Mouse (Mus musculus) gastrocnemius, postnatal 4 days (tissue): ENCODE results near the gene D17Wsu92e. TPM values are rescaled to one million over a fixed set of nuclear protein-coding genes. Genes with fewer than 3 reads are reported as not detected.

Source experiments
- DNase-seq, 2 experiments: peaks; one replicate each; pipeline ENCODE4 v3.0.0; 2021 to 2022; ENCODE audit warnings: low spot score in 2 of 2, mixed read lengths in 2 of 2
- total RNA-seq, 2 experiments: library from RNA; stranded (reverse); gene quantifications; 2 replicates each; pipeline ENCODE4 v1.2.3; 2021

Gene D17Wsu92e
- total RNA-seq, 2 experiments from 2014 or later = 69.7 to 74.0 TPM

- no peak for DNase-seq
These were observed 68.9 kb downstream of the D17Wsu92e start for GRCm38 (mm10) chr17:27751314-27752202.

GRCm38 (mm10) chr17:27750451-27750942, 70.0 kb downstream of the D17Wsu92e start:
- no peak for DNase-seq

GRCm38 (mm10) chr17:27748123-27748522, 72.3 kb downstream of the D17Wsu92e start:
- no peak for DNase-seq

- DNase-seq = no peak
These were observed 74.0 kb downstream of the D17Wsu92e start for GRCm38 (mm10) chr17:27746446-27746845.

GRCm38 (mm10) chr17:27740961-27741360, 79.5 kb downstream of the D17Wsu92e start:
- DNase-seq = no peak

GRCm38 (mm10) chr17:27734344-27735073, 85.9 kb downstream of the D17Wsu92e start:
- no peak for DNase-seq

- no peak for DNase-seq
These were observed 87.8 kb downstream of the D17Wsu92e start for GRCm38 (mm10) chr17:27732694-27733093.

GRCm38 (mm10) chr17:27732152-27732551, 88.3 kb downstream of the D17Wsu92e start:
- no peak for DNase-seq

GRCm38 (mm10) chr17:27728770-27729169, 91.7 kb downstream of the D17Wsu92e start, which contains the start of gene Spdef:
Spdef (minus strand) TSS chr17:27728955.
- DNase-seq = no peak

GRCm38 (mm10) chr17:27726527-27726926, 93.9 kb downstream of the D17Wsu92e start:
- no peak for DNase-seq

- no peak for DNase-seq
These were observed 95.0 kb downstream of the D17Wsu92e start for GRCm38 (mm10) chr17:27725412-27725811.

GRCm38 (mm10) chr17:27725011-27725410, 95.4 kb downstream of the D17Wsu92e start:
- no peak for DNase-seq

GRCm38 (mm10) chr17:27724327-27724726, 96.1 kb downstream of the D17Wsu92e start:
- DNase-seq = no peak

GRCm38 (mm10) chr17:27721125-27721664, 99.3 kb downstream of the D17Wsu92e start:
- DNase-seq = peak in 1 of 2 experiments; percentile 47

GRCm38 (mm10) chr17:27720326-27720725, 100.1 kb downstream of the D17Wsu92e start:
- no peak for DNase-seq

GRCm38 (mm10) chr17:27719663-27720062, 100.8 kb downstream of the D17Wsu92e start:
- no peak for DNase-seq

- no peak for DNase-seq
These were observed 102.2 kb downstream of the D17Wsu92e start for GRCm38 (mm10) chr17:27718250-27718649.

GRCm38 (mm10) chr17:27716804-27717203, 103.6 kb downstream of the D17Wsu92e start:
- no peak for DNase-seq

- DNase-seq = no peak
These were observed 107.6 kb downstream of the D17Wsu92e start for GRCm38 (mm10) chr17:27712832-27713231.

- DNase-seq = no peak
These were observed 110.8 kb downstream of the D17Wsu92e start for GRCm38 (mm10) chr17:27709650-27710049.

- peak; percentile 62 to 81 for DNase-seq
These were observed 112.3 kb downstream of the D17Wsu92e start for GRCm38 (mm10) chr17:27707954-27708661.
